Mouse (Mus musculus) intestine, embryonic 16.5 days (tissue): ENCODE data around the gene Sema4g. TPM values are rescaled to one million over a fixed set of nuclear protein-coding genes. Genes with fewer than 3 reads are reported as not detected.
"Not testable (repeated sequence)": the region's sequence is repeated elsewhere in the genome, so short reads cannot be mapped to it uniquely, and the experiment has no call there.

Experiments used
- ATAC-seq: fragments of 200-750 bp; cut with Nextera tagmentation; 2 replicates; pipeline ENCODE4 v1.8.0; 2017; ENCODE audit warnings: moderate TSS enrichment, moderate library complexity
- H3K27ac ChIP-seq: fragments of 300-500 bp; sonication (generic); 2 replicates; pipeline ENCODE4 v1.5.1; 2014; ENCODE audit warnings: mild to moderate bottlenecking, low read length
- H3K27me3 ChIP-seq: fragments of 300-500 bp; sonication (generic); replicated peaks from 2 replicates; pipeline ENCODE4 v1.6.1; 2014; ENCODE audit warnings: low read length, control low read depth, mixed read lengths; ENCODE audit not compliant: control insufficient read depth, insufficient read depth
- H3K36me3 ChIP-seq: fragments of 300-500 bp; sonication (generic); 2 replicates; pipeline ENCODE4 v1.6.1; 2014; ENCODE audit warnings: low read length, control low read depth; ENCODE audit not compliant: control insufficient read depth, insufficient read depth
- H3K4me1 ChIP-seq: fragments of 300-500 bp; sonication (generic); 2 replicates; pipeline ENCODE4 v1.6.1; 2014; ENCODE audit warnings: low read length, control low read depth, mixed read lengths; ENCODE audit not compliant: control insufficient read depth, insufficient read depth
- H3K4me2 ChIP-seq: fragments of 300-500 bp; sonication (generic); 2 replicates; pipeline ENCODE4 v1.6.1; 2014; ENCODE audit warnings: low read depth, low read length, control low read depth
- H3K4me3 ChIP-seq: fragments of 300-500 bp; sonication (generic); 2 replicates; pipeline ENCODE4 v1.5.1; 2014; ENCODE audit warnings: mild to moderate bottlenecking, low read length
- H3K9ac ChIP-seq: fragments of 300-500 bp; sonication (generic); 2 replicates; pipeline ENCODE4 v1.6.1; 2014; ENCODE audit warnings: low read depth, low read length
- H3K9me3 ChIP-seq: fragments of 300-500 bp; sonication (generic); 2 replicates; pipeline ENCODE4 v1.6.1; 2016; ENCODE audit warnings: low read length, control low read depth; ENCODE audit not compliant: control insufficient read depth
- WGBS: fragments of 180-500 bp; shearing (Covaris S2); extraction: QIAGEN DNeasy Blood & Tissue Kit; methylation state at CpG from one replicate; pipeline ENCODE4 v1.1.7; 2014; 5-methylcytosine and 5-hydroxymethylcytosine counted together
- polyA plus RNA-seq: library from polyadenylated mRNA; unstranded; fragments of >200 nt; fragmentation: Nextera tagmentation; extraction: Ambion mirVana; gene quantifications from 2 replicates; pipeline ENCODE4 v1.2.1, GENCODE M21; 2015

The Sema4g gene
- polyA plus RNA-seq, 1 experiment from 2014 or later: 21.1 TPM

DNA sequence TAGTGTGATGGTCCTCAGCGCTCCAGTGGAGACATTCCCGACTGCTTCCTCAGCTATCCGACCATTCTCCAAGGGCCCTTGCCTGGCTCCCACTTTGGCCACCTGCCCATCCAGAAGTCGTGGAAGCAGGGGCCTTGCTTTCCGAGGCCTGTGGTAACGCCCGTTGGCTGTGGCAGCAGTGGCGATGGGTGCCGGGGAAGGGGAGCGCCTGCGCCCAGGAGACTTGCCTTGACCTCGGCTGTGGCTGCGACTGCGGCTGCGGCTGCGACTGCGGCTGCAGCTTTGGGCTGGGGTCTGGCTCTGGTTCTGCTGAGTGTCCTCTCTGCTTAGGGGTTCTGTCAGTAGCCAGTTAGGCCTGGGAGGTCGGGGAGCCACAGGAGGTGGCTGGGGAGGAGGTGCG is 39.8 kb downstream of the Sema4g start:
- no peak for ATAC-seq
- H3K27ac ChIP-seq: 0 out of 2 replicates have a peak overlapping the region, but pooled peaks have one; percentile 0
- H3K9me3 ChIP-seq: no peaks in the 10 kb centered on the region
- peaks cover 30% of the 10 kb centered on the region for H3K4me1 ChIP-seq
- no peak overlapping the region for H3K4me3 ChIP-seq
- H3K9ac ChIP-seq: no peak overlapping the region
- WGBS: 60% methylated on average over 19 of the region's 19 CpGs
- H3K4me2 ChIP-seq: no peak overlapping the region
- peaks cover 24% of the 10 kb centered on the region for H3K36me3 ChIP-seq
- H3K27me3 ChIP-seq: no peaks in the 10 kb centered on the region

GRCm38 (mm10) chr19:45029571-45029970 is 40.7 kb downstream of the Sema4g start:
- H3K4me1 ChIP-seq: peaks cover 30% of the 10 kb centered on the region
- no peak for ATAC-seq
- no peaks in the 10 kb centered on the region for H3K27me3 ChIP-seq
- WGBS: 59% methylated on average over 9 of the region's 9 CpGs
- H3K4me2 ChIP-seq: no peak overlapping the region
- peaks cover 19% of the 10 kb centered on the region for H3K36me3 ChIP-seq
- H3K9ac ChIP-seq: no peak overlapping the region
- no peak overlapping the region for H3K27ac ChIP-seq
- no peaks in the 10 kb centered on the region for H3K9me3 ChIP-seq
- no peak overlapping the region for H3K4me3 ChIP-seq

DNA sequence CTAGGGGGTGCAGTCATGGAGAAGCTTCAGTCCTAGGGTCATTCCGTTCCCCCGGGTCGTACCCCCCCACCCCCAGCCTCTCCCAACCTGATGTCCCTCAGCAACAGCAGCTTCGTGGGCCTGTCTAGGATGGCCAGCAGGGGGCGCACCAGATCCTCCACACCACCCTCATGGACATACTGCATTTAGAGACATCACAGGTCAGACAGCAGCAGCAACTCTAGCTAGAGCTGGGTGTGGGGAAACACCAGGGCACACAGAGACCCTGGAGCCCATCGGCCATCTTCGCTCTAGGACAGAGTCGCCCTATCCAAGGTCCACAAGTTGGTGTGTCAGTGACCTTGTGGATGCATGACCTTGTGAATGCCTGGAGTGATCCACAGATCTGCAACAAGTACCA is 41.2 kb downstream of the Sema4g start:
- H3K27me3 ChIP-seq: no peaks in the 10 kb centered on the region
- H3K27ac ChIP-seq: no peak overlapping the region
- H3K4me1 ChIP-seq: peaks cover 30% of the 10 kb centered on the region
- 39% methylated on average over 8 of the region's 8 CpGs for WGBS
- no peak overlapping the region for H3K4me3 ChIP-seq
- H3K36me3 ChIP-seq: peaks cover 15% of the 10 kb centered on the region
- ATAC-seq: peak; percentile 26; the same call in 1 of the 2 replicates
- no peak overlapping the region for H3K9ac ChIP-seq
- no peak overlapping the region for H3K4me2 ChIP-seq
- no peaks in the 10 kb centered on the region for H3K9me3 ChIP-seq

DNA sequence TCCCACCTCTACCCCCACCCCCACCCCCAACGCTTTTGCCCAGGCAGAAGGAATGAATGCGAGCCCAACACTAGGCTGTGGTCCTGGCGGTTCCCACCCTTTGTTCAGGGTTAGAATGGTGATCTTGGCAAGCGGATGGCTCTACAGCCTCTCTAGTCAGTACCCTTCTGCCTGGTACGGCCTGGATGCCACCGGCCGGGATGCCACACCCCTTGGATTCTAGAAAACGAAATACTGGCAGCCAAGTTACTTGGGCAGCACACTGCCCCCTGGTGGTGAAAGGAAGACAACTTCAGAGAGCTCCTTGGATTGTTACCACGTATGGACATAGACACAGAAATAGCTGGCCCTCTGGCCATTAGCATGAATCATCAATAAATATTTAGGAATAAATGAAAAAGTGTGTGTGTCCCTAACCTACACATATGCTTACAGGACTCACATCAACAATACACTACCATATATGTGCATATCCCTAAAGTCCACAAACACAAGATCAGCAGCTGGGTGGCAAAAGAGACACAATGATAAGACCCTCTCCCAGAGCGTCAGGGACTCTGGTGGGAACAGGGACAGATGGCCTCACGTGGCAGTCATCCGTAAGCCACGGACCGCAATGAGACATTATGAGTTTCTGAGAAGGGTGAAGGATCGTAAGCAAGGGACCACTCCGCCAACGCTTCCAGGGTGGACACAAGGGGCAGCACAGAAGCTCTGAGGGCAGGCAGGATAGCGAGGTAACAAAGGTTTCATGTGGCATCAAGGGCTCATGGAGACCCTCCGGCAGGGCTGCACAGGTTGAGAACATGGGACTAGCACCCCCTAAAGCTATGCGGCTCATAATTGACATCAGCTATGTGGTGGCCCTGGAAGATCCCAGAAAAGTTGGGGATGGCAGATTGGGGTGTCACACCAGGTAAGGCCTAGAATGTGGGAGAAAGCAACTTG is 42.1 kb downstream of the Sema4g start:
- 39% methylated on average over 20 of the region's 20 CpGs for WGBS
- Histone ChIP-seq H3K27me3 (no peaks in the 10 kb centered on the region), H3K27ac (no peak overlapping the region), H3K4me2 (peak overlapping the region; percentile 51), H3K4me1 (peaks cover 30% of the 10 kb centered on the region), H3K9ac (no peak overlapping the region), H3K4me3 (peak overlapping the region; percentile 12; the same call in 1 of the 2 replicates), H3K9me3 (no peaks in the 10 kb centered on the region), H3K36me3 (peaks cover 11% of the 10 kb centered on the region)
- 0 out of 2 replicates have a peak, but pooled peaks have one; percentile 14 for ATAC-seq

GRCm38 (mm10) chr19:45031780-45032179 is 42.9 kb downstream of the Sema4g start:
- no peak overlapping the region for H3K4me3 ChIP-seq

GRCm38 (mm10) chr19:45032570-45033332 is 43.9 kb downstream of the Sema4g start:
- Histone ChIP-seq H3K27me3 (no peaks in the 10 kb centered on the region), H3K9ac (no peak overlapping the region; the same call in 1 of the 2 replicates), H3K4me2 (no peak overlapping the region), H3K4me1 (peaks cover 23% of the 10 kb centered on the region), H3K27ac (no peak overlapping the region), H3K4me3 (no peak overlapping the region), H3K9me3 (no peaks in the 10 kb centered on the region), H3K36me3 (no peaks in the 10 kb centered on the region; the same call in 1 of the 2 replicates)
- no peak for ATAC-seq
- 60% methylated on average over 17 of the region's 17 CpGs for WGBS

More at GRCm38 (mm10) chr19:45031780-45032179, 42.9 kb downstream of the Sema4g start:
- H3K36me3 ChIP-seq: peaks cover 6% of the 10 kb centered on the region; the same call in 1 of the 2 replicates
- peak; percentile 65 for ATAC-seq
- no peak overlapping the region for H3K27ac ChIP-seq
- WGBS: 9% methylated on average over 4 of the region's 4 CpGs
- H3K27me3 ChIP-seq: no peaks in the 10 kb centered on the region
- no peak overlapping the region for H3K9ac ChIP-seq
- peaks cover 30% of the 10 kb centered on the region for H3K4me1 ChIP-seq
- no peak overlapping the region for H3K4me2 ChIP-seq
- no peaks in the 10 kb centered on the region for H3K9me3 ChIP-seq

GRCm38 (mm10) chr19:45036867-45037266 is 48.0 kb downstream of the Sema4g start:
- H3K4me1 ChIP-seq: peaks cover 7% of the 10 kb centered on the region; the same call in 1 of the 2 replicates
- no peak overlapping the region for H3K4me2 ChIP-seq
- ATAC-seq: no peak
- H3K9me3 ChIP-seq: no peaks in the 10 kb centered on the region
- H3K27me3 ChIP-seq: peaks cover 17% of the 10 kb centered on the region; the same call in 1 of the 2 replicates
- 39% methylated on average over 16 of the region's 16 CpGs for WGBS
- H3K9ac ChIP-seq: no peak overlapping the region
- H3K27ac ChIP-seq: no peak overlapping the region
- H3K36me3 ChIP-seq: no peaks in the 10 kb centered on the region
- H3K4me3 ChIP-seq: no peak overlapping the region

DNA sequence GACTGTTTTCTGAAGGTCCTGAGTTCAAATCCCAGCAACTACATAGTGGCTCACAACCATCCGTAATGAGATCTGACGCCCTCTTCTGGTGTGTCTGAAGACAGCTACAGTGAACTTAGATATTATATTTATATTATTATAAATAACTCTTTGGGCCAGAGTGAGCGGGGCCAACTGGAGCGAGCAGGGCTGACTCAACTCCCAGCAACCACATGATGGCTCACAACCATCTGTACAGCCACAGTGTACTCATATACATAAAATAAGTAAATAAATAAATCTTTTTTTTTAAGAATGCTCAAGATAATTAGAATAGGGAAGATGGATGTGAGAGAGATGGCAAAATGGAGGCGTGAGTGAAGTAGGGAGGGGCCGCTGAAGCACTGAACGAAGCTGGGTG is 49.3 kb downstream of the Sema4g start:
- H3K9me3 ChIP-seq, ATAC-seq, H3K4me2 ChIP-seq, H3K4me1 ChIP-seq, H3K9ac ChIP-seq, H3K27ac ChIP-seq, H3K4me3 ChIP-seq, H3K36me3 ChIP-seq: not testable (repeated sequence)
- peaks cover 17% of the 10 kb centered on the region; the same call in 1 of the 2 replicates for H3K27me3 ChIP-seq
- 87% methylated on average over 7 of the region's 7 CpGs for WGBS

- H3K27ac ChIP-seq: no peak overlapping the region
- 0 out of 2 replicates have a peak, but pooled peaks cover 2% of the 10 kb centered on the region for H3K4me1 ChIP-seq
- H3K4me3 ChIP-seq: no peak overlapping the region
- H3K4me2 ChIP-seq: no peak overlapping the region
- 43% methylated on average over 13 of the region's 13 CpGs for WGBS
- peaks cover 17% of the 10 kb centered on the region; the same call in 1 of the 2 replicates for H3K27me3 ChIP-seq
- H3K36me3 ChIP-seq: no peaks in the 10 kb centered on the region
- no peak for ATAC-seq
- H3K9ac ChIP-seq: no peak overlapping the region
- H3K9me3 ChIP-seq: no peaks in the 10 kb centered on the region
Measured at GRCm38 (mm10) chr19:45040214-45040613, 51.3 kb downstream of the Sema4g start.
